Mouse (Mus musculus): ENCODE results near the gene Tuft1. TPM values are rescaled to one million over a fixed set of nuclear protein-coding genes. Genes with fewer than 3 reads are reported as not detected.
A peak's percentile ranks its signal among the peaks of the same experiment; 100 is the strongest.

The Tuft1 gene
- total and polyA plus RNA-seq, 3 experiments = 4.0 to 7.4 (median 7.2) TPM

DNA sequence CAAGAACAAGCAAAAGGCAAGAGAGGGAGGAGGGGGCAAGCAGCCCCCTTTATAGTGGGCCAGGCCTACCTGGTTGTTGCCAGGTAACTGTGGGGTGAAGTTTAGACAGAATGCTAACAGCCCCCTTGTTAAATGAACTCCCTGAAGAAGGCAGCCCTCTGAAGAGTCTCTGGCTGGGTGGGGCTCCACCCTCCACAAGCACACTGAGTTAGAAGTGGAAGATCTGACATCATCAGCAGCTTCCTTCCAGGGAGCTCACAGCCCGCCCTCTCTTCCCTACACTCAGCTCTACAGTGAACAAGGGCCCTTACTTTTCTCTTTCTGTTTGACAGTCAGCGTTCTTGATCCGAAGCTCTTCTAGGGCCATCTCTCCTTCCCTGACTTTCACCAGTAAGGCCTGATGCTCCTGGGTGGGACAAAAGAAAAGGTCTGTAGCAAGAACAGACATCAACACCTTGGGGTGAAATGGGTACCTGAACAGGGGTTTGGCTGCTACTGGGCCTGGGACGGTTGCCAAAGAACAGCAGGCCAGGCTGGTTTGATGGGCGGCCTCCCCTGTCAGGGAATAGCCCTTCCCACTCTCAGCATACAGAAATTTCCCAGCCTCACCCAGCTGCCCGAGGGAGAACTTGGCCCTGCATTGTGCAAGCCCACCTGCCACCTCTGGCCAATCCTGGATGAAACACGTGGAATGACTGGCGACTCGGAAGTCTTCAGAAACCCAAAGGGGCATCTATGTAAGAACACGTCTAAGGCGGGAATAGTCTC is 36.7 kb downstream of the Tuft1 start:
- TF ChIP-seq JUN (IDR thresholded peaks at IDR 0.05; ENCODE audit: insufficient read depth, low read depth, low read length) = peak; percentile 73; the same call in 1 of the 2 replicates
- TF ChIP-seq NELFE (IDR thresholded peaks at IDR 0.05; ENCODE audit: low read depth, low read length) = peak; percentile 46; the same call in 1 of the 2 replicates
- TF ChIP-seq USF1 (IDR thresholded peaks at IDR 0.05; ENCODE audit: low read depth, low read length) = no peak
- peak; percentile 60 for TF ChIP-seq POLR2A (IDR thresholded peaks at IDR 0.05; ENCODE audit: low read depth, low read length)
- TF ChIP-seq E2F4 (IDR thresholded peaks at IDR 0.05; ENCODE audit: insufficient replicate concordance, low read depth, low read length) = no peak
- 0 out of 2 replicates have a peak, but pooled peaks have one; percentile 58 for TF ChIP-seq MAZ (IDR thresholded peaks at IDR 0.05; ENCODE audit: low read depth, low read length)
- TF ChIP-seq TCF12 (IDR thresholded peaks at IDR 0.05; ENCODE audit: low read depth, low read length) = 0 out of 2 replicates have a peak, but pooled peaks have one; percentile 40
- peak; percentile 47; the same call in 1 of the 2 replicates for TF ChIP-seq MEF2A (IDR thresholded peaks at IDR 0.05; ENCODE audit: borderline replicate concordance, low read depth, low read length)
- TF ChIP-seq RCOR1 (conservative IDR thresholded peaks at IDR 0.05; ENCODE audit: low read depth, low read length) = no peak
- peak; percentile 52 for TF ChIP-seq EP300 (IDR thresholded peaks at IDR 0.05; ENCODE audit: low read length)
- TF ChIP-seq IRF4 (IDR thresholded peaks at IDR 0.05; ENCODE audit: low read depth, low read length) = 0 out of 2 replicates have a peak, but pooled peaks have one; percentile 19
- peak; percentile 27; the same call in 1 of the 2 replicates for TF ChIP-seq HCFC1 (IDR thresholded peaks at IDR 0.05; ENCODE audit: low read depth, low read length)
- TF ChIP-seq JUND (conservative IDR thresholded peaks at IDR 0.05; ENCODE audit: low read depth, low read length) = peak; percentile 79
- DNase-seq (ENCODE audit: extremely low read depth) = peak; percentile 83
- in situ Hi-C loops (cut with MboI; ENCODE audit: low pct_ligation_motif_present, low pct_unique_long_range_greater_than_20kb, low sequenced_read_pairs) (loop anchor here (25.0 kb wide), 1 partner anchor 160 kb away; no protein-coding TSS in a partner anchor), dilution Hi-C loops (cut with MboI; ENCODE audit: extremely low pct_ligation_motif_present, extremely low pct_unique_long_range_greater_than_20kb, low sequenced_read_pairs) (no loop called here)
- H3K9me3 ChIP-seq (replicated peaks; ENCODE audit: low read length) = no peaks in the 10 kb centered on the region
- peak overlapping the region; percentile 18 for H3K9ac ChIP-seq (ENCODE audit: insufficient read depth, low read depth)
- H3K4me3 ChIP-seq (replicated peaks in 1 of 3; ENCODE audit: low read depth in 2 of 3, low read length in 2 of 3, poor library complexity in 1 of 3) = peak overlapping the region; percentile 33 to 50 (median 49)
- peaks cover 4 to 32% of the 10 kb centered on the region in 2 experiments for H3K4me1 ChIP-seq (ENCODE audit: control insufficient read depth in 1 of 2, insufficient read depth in 2 of 2)
- no peaks in the 10 kb centered on the region for H3K79me2 ChIP-seq (replicated peaks; ENCODE audit: control insufficient read depth, extremely low read depth, insufficient read depth, poor library complexity, severe bottlenecking)
- peak overlapping the region; percentile 25; the same call in 1 of the 2 replicates for H3K4me2 ChIP-seq (ENCODE audit: insufficient read depth, low read depth, poor library complexity, severe bottlenecking)
- H3K27me3 ChIP-seq (replicated peaks) = no peaks in the 10 kb centered on the region
- H3K27ac ChIP-seq (ENCODE audit: insufficient read depth, low read depth) = no peak overlapping the region
- H3K36me3 ChIP-seq (replicated peaks in 1 of 2; ENCODE audit: control insufficient read depth in 1 of 2, insufficient read depth in 1 of 2, low read length in 1 of 2) = peaks cover 0 to 17% of the 10 kb centered on the region in 2 experiments

DNA sequence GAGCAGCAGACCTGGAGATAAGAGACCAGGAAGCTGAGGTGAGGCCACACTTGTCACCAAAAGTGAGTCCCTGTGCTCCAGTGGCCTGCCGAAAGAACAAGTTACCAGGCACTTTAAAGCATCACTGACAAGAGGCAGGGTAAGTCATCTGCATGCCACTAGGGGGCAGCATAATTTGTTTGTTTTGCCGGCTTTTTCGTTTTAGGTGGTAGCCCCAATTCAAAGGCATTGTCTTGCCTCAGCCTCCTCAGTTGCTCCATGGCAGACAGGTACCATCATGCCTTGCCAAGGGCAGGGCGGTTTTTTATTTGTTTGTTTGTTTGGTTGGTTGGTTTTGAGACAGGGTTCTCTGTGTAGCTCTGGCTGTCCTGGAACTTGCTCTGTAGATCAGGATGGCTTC is 42.0 kb downstream of the Tuft1 start:
- peak; percentile 73 for DNase-seq (ENCODE audit: extremely low read depth)
- Histone ChIP-seq H3K79me2 (replicated peaks; ENCODE audit: control insufficient read depth, extremely low read depth, insufficient read depth, poor library complexity, severe bottlenecking) (no peaks in the 10 kb centered on the region), H3K36me3 (replicated peaks in 1 of 2; ENCODE audit: control insufficient read depth in 1 of 2, insufficient read depth in 1 of 2, low read length in 1 of 2) (peaks cover 0 to 25% of the 10 kb centered on the region in 2 experiments), H3K27ac (ENCODE audit: insufficient read depth, low read depth) (no peak overlapping the region), H3K9ac (ENCODE audit: insufficient read depth, low read depth) (no peak overlapping the region), H3K4me3 (replicated peaks in 1 of 3; ENCODE audit: low read depth in 2 of 3, low read length in 2 of 3, poor library complexity in 1 of 3) (no peak overlapping the region), H3K27me3 (replicated peaks) (no peaks in the 10 kb centered on the region), H3K4me2 (ENCODE audit: insufficient read depth, low read depth, poor library complexity, severe bottlenecking) (no peak overlapping the region), H3K4me1 (ENCODE audit: control insufficient read depth in 1 of 2, insufficient read depth in 2 of 2) (peaks cover 24 to 70% of the 10 kb centered on the region in 2 experiments), H3K9me3 (replicated peaks; ENCODE audit: low read length) (no peaks in the 10 kb centered on the region)
- dilution Hi-C loops (cut with MboI; ENCODE audit: extremely low pct_ligation_motif_present, extremely low pct_unique_long_range_greater_than_20kb, low sequenced_read_pairs) = no loop called here
- TF ChIP-seq SMC3 (IDR thresholded peaks at IDR 0.05; ENCODE audit: low read depth, low read length) = peak; percentile 67
- no peak for TF ChIP-seq POLR2A (IDR thresholded peaks at IDR 0.05; ENCODE audit: low read depth, low read length)
- TF ChIP-seq ZMIZ1 (IDR thresholded peaks at IDR 0.05; ENCODE audit: low read depth, low read length) = no peak
- peak; percentile 55 for TF ChIP-seq RAD21 (IDR thresholded peaks at IDR 0.05; ENCODE audit: low read depth, low read length)
- TF ChIP-seq MAZ (IDR thresholded peaks at IDR 0.05; ENCODE audit: low read depth, low read length) = no peak
- peak; percentile 77 for TF ChIP-seq CTCF (conservative IDR thresholded peaks at IDR 0.05 in 1 of 2, IDR thresholded peaks at IDR 0.05 in 1 of 2; ENCODE audit: low read depth in 2 of 2, low read length in 2 of 2)
- in situ Hi-C loops (cut with MboI; ENCODE audit: low pct_ligation_motif_present, low pct_unique_long_range_greater_than_20kb, low sequenced_read_pairs) = loop anchor here (25.0 kb wide), 1 partner anchor 154 kb away; no protein-coding TSS in a partner anchor
